Mouse (Mus musculus): Measurements from ENCODE around the gene Ivns1abp. TPM values are rescaled to one million over a fixed set of nuclear protein-coding genes. Genes with fewer than 3 reads are reported as not detected.
A peak's percentile ranks its signal among the peaks of the same experiment; 100 is the strongest.
"Not testable (repeated sequence)": the region's sequence is repeated elsewhere in the genome, so short reads cannot be mapped to it uniquely, and the experiment has no call there.

The Ivns1abp gene
- 853 TPM for polyA plus RNA-seq (2021)

DNA sequence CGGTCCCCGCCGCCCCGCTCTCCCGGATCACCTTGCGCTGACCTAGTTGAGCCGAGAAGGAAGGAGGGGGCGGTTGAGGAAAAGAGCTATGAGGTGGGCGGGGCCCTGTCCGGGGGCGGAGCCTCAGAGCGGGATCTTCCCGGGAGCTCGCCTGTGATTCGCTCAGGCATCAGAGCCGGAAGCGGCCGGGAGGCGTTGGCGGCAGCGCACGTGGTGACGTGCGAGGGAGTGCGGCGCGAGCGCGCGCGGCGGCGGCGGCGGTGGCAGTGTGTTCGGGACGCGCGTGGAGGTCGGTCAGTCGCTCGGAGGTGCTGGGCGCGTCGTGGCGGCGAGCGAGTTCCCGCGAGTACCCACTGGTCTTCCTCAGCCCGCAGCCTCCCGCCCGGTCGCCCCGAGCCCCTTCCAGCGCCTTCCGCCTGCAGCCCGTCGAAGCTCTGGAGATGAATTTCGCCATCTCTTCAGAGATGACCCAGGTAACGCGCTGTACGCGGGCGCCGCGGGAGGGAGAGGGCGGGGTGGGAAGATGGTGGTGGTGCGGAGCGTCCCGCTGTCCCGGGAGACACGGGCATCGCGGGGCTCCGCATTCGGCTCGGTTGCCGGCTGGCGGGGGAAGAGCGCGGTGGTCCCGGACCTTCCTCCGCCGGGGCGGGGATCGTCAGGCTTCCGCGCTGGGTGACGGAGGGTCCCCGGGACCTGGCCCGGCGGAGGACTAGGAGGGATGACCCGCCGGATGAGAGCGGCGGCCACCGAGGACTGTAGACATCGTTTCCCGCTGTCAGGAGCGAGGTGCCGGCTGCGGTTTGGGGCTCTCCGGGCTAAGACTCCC is at the start of gene Ivns1abp:
Gene Ivns1abp (plus strand): TSS at position 195 of the 826 bp plus-strand sequence.
- ChIA-PET POLR2A (interaction anchor here (0.6 to 3.6 kb wide), 9 partner anchors 8 to 266 kb away, joined by 3 to 22 read pairs (median 7); no protein-coding TSS in a partner anchor), CTCF (interaction anchor here (0.9 to 1.7 kb wide), 8 partner anchors 10 to 282 kb away, joined by 3 to 5 read pairs (median 3); no protein-coding TSS in a partner anchor)
- DNase-seq (ENCODE audit: low read depth, low spot score) (peak; percentile 85), ATAC-seq (peak; percentile 94)
- in situ Hi-C loops (cut with MboI; ENCODE audit: low pct_unique_long_range_greater_than_20kb), result loop anchor here (5.0 kb wide), 3 partner anchors 107 to 267 kb away; no protein-coding TSS in a partner anchor
- no peaks in the 10 kb centered on the region for H3K27me3 ChIP-seq
- TF ChIP-seq CTCF (IDR thresholded peaks at IDR 0.05), result no peak

DNA sequence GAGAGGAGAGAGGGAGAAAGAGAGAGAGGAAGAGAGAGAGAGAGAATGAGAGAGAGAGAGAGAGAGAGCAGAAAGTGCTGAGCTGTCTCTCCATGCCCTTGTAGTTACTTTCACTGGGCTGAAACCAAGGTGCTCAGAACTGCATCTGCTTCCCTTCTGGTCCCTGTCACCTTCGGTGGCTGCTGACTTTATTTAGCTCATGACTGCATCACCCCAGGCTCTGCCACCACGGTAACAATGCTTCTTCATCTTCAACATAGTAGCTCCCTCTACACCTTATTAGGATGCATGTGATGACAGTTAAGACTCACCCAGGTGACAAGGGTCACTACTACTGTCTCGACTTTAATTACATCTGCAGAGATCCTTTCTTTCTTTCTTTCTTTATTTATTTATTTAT is 48.8 kb upstream of the Ivns1abp start:
- in situ Hi-C loops (cut with MboI; ENCODE audit: low pct_unique_long_range_greater_than_20kb), result no loop called here
- TF ChIP-seq CTCF (IDR thresholded peaks at IDR 0.05), result no peak
- CTCF ChIA-PET, result interaction anchor here (0.7 to 1.0 kb wide), 2 partner anchors 44 to 140 kb away, joined by 3 read pairs; no protein-coding TSS in a partner anchor

DNA sequence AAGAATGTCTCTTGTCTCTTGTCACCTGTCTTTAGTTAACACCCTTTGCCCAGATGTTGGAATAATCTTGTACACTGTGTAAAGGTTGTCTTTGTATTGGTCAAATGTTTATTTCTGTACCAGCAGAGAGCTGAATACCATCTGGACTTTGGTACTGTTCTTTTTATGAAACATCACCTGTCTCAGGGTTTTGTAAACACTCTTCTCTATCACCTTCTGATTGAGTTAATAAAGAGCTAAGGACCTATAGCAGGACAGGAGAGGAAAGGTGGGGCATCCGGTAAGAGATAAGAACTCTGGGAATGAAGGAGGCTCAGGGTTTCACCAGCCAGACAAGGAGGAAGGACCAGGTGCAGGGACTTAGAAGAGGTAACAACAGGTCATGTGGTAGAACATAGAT is 47.7 kb upstream of the Ivns1abp start:
- in situ Hi-C loops (cut with MboI; ENCODE audit: low pct_unique_long_range_greater_than_20kb), result no loop called here
- no peaks in the 10 kb centered on the region for H3K27me3 ChIP-seq
- POLR2A ChIA-PET, result no interaction called here
- no peak for TF ChIP-seq CTCF (IDR thresholded peaks at IDR 0.05)
- ATAC-seq (no peak), DNase-seq (ENCODE audit: low read depth, low spot score) (no peak)
- CTCF ChIA-PET, result interaction anchor here (0.7 to 1.2 kb wide), 3 partner anchors 9 to 141 kb away, joined by 3 to 4 read pairs (median 3); no protein-coding TSS in a partner anchor

More for the DNA sequence above, 48.8 kb upstream of the Ivns1abp start:
- no peaks in the 10 kb centered on the region for H3K27me3 ChIP-seq
- POLR2A ChIA-PET, result no interaction called here
- ATAC-seq (no peak), DNase-seq (ENCODE audit: low read depth, low spot score) (no peak)

DNA sequence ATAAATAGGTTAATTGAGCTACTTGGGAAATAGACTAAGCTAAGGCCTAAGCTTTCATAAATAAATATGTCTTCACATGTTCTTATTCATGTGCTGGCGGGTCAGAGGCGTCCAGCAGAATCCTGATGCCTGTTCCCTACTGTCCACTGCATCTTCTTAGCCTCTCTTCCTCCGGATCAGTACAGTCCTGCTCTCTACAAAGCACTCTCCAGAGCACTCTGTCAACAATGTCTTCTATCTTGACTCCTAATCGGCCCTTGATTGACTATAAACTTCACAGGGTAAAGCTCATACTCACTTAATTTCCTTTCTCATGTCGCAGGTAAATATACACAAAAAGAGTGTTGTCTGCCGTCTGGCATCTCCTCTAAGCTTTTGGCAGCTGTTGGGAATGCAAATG is 47.3 kb upstream of the Ivns1abp start:
- H3K27me3 ChIP-seq, result no peaks in the 10 kb centered on the region
- DNase-seq (ENCODE audit: low read depth, low spot score) (no peak), ATAC-seq (no peak)
- no peak for TF ChIP-seq CTCF (IDR thresholded peaks at IDR 0.05)
- ChIA-PET CTCF (interaction anchor here (0.7 to 1.2 kb wide), 2 partner anchors 9 to 12 kb away, joined by 3 to 4 read pairs; no protein-coding TSS in a partner anchor), POLR2A (no interaction called here)
- in situ Hi-C loops (cut with MboI; ENCODE audit: low pct_unique_long_range_greater_than_20kb), result no loop called here

DNA sequence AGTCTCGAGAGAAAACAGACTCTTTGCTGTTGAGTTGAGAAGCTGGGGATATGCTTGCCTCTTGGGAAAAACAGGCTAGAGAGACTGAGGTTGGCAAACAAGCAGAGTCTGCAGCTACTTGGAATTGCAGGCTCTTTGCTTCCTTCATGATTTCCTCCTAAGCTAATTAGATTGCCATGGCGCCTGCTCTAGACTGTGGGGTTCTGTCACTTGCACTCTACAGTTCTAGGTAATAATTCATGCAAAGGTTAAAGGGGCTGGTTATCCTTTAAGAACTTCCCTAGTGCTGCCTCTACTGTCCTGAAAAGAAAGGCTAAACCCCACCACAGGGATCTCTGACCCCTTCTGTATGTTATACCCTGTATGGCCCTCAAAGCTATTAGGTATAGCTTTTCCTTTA is 46.7 kb upstream of the Ivns1abp start:
- no peaks in the 10 kb centered on the region for H3K27me3 ChIP-seq
- ATAC-seq (no peak), DNase-seq (ENCODE audit: low read depth, low spot score) (no peak)
- in situ Hi-C loops (cut with MboI; ENCODE audit: low pct_unique_long_range_greater_than_20kb), result no loop called here
- no peak for TF ChIP-seq CTCF (IDR thresholded peaks at IDR 0.05)
- ChIA-PET CTCF (no interaction called here), POLR2A (no interaction called here)

DNA sequence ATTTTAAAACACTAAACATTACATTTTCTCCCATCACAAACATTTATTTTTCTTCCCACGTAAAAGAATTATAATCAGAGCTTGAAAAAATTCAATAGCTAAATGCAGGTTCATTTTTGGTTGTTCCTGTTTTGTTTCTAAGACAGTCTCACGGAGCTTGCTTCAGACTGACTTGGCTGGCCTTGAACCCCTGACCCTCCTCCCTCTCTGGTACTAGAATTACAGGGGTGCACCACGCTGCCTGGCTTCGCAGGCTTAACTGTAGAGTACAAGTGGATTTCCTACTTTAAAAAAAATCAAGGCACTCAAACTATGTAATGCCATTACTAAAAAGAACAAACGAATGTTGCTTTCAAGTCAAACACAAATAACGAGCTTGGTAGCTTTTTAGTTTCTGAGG is 42.8 kb upstream of the Ivns1abp start:
- no peaks in the 10 kb centered on the region for H3K27me3 ChIP-seq
- in situ Hi-C loops (cut with MboI; ENCODE audit: low pct_unique_long_range_greater_than_20kb), result no loop called here
- no peak for TF ChIP-seq CTCF (IDR thresholded peaks at IDR 0.05)
- ChIA-PET POLR2A (interaction anchor here (0.9 kb wide), 1 partner anchor 138 kb away, joined by 3 read pairs; no protein-coding TSS in a partner anchor), CTCF (interaction anchor here (0.6 to 1.6 kb wide), 5 partner anchors 13 to 19 kb away, joined by 3 to 5 read pairs (median 3); no protein-coding TSS in a partner anchor)
- DNase-seq (ENCODE audit: low read depth, low spot score) (no peak), ATAC-seq (no peak)

DNA sequence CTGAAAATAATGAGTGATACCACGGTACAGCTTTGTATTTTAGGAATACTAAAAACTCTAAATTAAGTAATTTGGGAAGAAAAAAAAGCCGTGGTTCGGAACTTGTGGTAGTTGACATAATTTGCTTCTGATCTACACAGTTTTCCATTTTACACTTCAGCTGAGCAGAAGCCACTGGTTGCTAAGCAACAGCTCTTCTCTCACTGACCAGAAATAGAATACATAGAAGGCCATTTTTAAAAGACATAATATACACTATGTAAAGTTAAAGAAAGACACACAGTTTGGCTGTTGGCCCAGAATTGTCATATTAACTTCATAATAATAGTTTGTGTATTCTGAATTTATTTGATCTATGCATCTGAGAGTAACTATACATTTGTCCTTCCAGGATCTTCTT is 42.4 kb upstream of the Ivns1abp start:
- no peaks in the 10 kb centered on the region for H3K27me3 ChIP-seq
- ATAC-seq (no peak), DNase-seq (ENCODE audit: low read depth, low spot score) (no peak)
- no peak for TF ChIP-seq CTCF (IDR thresholded peaks at IDR 0.05)
- ChIA-PET CTCF (interaction anchor here (0.9 to 1.6 kb wide), 3 partner anchors 12 to 19 kb away, joined by 3 to 5 read pairs (median 5); no protein-coding TSS in a partner anchor), POLR2A (interaction anchor here (0.9 kb wide), 1 partner anchor 138 kb away, joined by 3 read pairs; no protein-coding TSS in a partner anchor)
- in situ Hi-C loops (cut with MboI; ENCODE audit: low pct_unique_long_range_greater_than_20kb), result no loop called here

DNA sequence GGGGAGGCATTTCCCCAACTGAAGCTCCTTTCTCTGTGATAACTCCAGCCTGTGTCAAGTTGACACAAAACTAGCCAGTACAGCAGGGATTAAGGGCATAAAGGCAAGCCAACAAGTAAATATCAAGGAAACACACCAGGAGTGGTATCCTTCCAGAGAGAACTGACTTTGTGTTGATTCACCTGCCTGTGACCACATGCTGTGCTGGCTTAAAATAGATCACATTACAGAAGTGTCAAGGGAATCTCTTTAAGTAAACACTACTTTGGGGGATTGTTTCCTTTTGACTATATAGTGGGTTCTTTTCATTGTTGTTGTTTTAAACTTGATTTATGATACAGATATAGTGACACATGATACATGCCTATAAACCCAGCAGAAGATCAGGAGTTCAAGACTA is 41.0 kb upstream of the Ivns1abp start:
- ATAC-seq, result no peak
- H3K27me3 ChIP-seq, result no peaks in the 10 kb centered on the region
- ChIA-PET POLR2A (no interaction called here), CTCF (no interaction called here)
- TF ChIP-seq CTCF (IDR thresholded peaks at IDR 0.05), result no peak
- in situ Hi-C loops (cut with MboI; ENCODE audit: low pct_unique_long_range_greater_than_20kb), result no loop called here
- DNase-seq (ENCODE audit: low read depth, low spot score), result no peak

DNA sequence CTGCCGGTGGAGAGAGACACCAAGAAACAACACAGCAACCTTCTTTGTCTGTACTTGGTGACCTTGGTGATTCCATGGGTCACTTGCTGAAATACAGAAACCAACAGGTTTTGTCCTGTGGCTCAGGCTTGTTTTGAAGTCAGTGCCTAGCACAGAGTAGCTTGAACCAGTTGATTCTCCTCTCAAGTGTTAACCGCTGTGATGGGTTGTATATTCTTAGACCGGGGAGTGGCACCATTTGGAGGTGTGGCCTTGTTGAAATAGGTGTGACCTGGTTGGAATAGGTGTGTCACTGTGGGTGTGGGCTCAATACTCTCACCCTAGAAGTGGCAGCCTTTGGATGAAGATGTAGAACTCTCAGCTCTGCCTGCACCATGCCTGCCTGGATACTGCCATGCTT is 39.3 kb upstream of the Ivns1abp start:
- DNase-seq (ENCODE audit: low read depth, low spot score); in situ Hi-C loops (cut with MboI; ENCODE audit: low pct_unique_long_range_greater_than_20kb); ATAC-seq; CTCF ChIA-PET; POLR2A ChIA-PET; H3K27me3 ChIP-seq: not testable (repeated sequence)

DNA sequence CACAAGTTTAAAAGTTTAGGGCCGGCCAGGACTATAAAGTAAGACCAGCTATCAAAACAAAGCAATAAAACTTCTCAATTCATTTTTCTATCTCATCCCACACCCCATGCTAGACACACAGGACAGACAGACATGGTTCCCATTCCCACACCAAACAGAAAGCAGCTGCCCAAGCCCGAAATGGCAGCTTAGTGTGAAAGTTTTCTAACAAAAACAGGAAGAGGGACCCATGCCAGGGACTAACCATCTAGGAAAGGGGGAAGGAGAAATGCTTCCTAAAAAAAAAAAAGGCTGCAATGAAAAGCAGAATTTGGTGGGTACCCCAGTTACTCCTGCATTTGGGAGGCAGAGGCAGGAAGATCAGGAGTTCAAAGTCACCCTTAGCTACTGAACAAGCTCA is 37.2 kb upstream of the Ivns1abp start:
- no peak for TF ChIP-seq CTCF (IDR thresholded peaks at IDR 0.05)
- no peaks in the 10 kb centered on the region for H3K27me3 ChIP-seq
- in situ Hi-C loops (cut with MboI; ENCODE audit: low pct_unique_long_range_greater_than_20kb), result no loop called here
- ChIA-PET POLR2A (no interaction called here), CTCF (no interaction called here)
- no peak for DNase-seq (ENCODE audit: low read depth, low spot score)
- ATAC-seq, result no peak

DNA sequence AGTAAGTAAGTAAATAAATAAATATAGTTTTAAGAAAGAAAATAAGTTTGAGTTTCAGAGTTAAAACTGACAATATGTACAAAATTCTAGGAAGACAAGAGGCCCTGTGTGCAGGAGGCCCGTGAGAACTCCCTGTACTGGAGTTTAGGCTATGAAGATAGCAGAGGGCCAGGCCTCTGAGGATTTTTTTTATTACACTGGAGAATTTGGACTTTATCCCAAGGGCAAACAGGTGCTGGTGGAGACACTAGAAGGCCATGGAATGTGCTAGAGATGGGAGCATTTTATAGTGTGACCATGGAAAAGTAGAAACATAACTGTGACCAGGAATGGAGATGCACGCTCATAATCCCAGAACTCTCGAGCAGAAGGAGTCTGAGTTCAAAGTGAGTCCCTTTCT is 36.5 kb upstream of the Ivns1abp start:
- no peak for DNase-seq (ENCODE audit: low read depth, low spot score)
- ChIA-PET CTCF (no interaction called here), POLR2A (no interaction called here)
- ATAC-seq, result no peak
- in situ Hi-C loops (cut with MboI; ENCODE audit: low pct_unique_long_range_greater_than_20kb), result no loop called here
- H3K27me3 ChIP-seq, result no peaks in the 10 kb centered on the region
- no peak for TF ChIP-seq CTCF (IDR thresholded peaks at IDR 0.05)
